Mouse (Mus musculus): ENCODE data around the gene Olfr523.

Olfr523 gene

GRCm38 (mm10) chr7:140180692-140181091 is 7.7 kb downstream of the Olfr523 start:
- DNase-seq (ENCODE audit: low spot score), result no peak

GRCm38 (mm10) chr7:140184206-140184605 is 11.2 kb downstream of the Olfr523 start:
- DNase-seq (ENCODE audit: low spot score), result no peak

DNA sequence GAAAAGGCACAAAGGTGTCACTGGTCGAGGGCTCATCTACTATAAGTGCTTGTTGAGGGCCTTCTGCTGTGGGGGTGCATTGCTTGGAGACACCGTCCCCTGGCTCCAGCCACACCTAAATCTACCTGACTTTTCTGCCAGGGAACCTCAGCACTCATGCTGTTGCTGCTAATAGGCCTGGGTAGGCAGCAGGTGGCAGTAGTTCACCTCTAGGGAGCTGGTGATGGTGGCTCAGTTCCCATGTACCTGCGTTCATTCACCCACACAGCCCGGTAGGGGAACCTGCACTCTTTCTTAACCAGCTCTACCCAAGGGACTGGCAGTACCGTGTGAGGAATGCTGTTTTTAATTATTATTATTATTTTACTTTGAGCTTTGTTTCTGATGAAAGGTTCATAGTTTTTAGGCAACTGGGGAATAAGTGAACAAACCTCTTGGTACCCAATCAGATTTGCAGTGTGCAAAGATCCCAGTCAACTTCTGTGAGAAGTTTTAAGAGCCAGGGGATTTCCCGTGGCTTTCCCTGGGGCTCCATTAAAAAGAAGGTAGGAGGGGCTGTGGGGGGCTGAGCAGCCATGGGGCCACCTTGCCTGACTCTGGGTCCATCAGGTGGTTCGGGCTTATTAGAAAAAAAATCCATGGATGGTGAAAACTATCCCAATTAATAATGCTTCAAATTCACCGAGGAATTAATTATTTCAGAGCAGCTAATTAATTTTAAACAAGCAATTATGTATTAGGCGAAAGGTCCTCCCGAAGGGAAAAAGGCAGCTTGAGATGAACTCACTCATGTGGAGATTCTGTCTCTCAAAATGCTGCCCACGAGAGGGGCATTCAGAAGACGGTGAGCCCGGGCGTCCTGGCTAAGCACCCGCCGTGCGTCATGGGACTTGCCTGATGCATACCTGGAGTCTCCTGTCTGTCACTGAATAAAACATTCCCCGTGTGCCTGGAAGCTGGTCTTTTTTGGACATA is 13.9 kb downstream of the Olfr523 start:
- peak; percentile 13 for DNase-seq (ENCODE audit: low spot score)

DNA sequence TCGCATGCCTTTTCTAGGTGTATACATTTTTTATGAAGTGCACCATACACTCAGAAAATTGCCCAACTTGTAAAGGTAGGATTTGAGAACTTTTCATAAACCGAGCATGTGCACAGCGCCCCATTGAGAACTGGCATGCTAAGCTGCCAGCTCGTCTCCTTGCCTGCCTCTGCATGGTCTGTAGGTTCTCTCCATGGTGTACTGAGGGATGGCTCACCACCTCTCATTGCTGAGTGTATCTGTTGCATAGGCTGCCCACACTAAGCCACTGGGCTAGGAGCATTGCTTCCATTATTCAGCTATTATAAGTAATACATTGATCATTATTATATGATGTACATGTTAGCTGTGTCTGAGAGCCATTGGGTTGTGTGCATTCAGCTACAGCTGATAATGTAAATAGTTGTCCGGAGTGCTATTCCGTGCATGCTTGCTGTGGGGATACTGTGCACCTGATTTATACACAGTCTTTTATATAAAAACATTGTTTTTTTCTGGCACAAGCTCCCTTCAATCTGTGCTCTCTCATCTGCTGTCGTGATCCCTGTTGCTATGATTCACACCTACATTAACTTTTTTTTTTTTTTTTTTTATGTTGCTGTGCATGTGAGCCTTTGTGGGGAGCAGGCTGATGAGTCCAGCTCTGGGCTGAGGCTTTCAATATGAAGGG is 14.8 kb downstream of the Olfr523 start:
- no peak for DNase-seq (ENCODE audit: low spot score)

GRCm38 (mm10) chr7:140188391-140189328 is 15.6 kb downstream of the Olfr523 start:
- DNase-seq (ENCODE audit: low spot score), result peak; percentile 69

DNA sequence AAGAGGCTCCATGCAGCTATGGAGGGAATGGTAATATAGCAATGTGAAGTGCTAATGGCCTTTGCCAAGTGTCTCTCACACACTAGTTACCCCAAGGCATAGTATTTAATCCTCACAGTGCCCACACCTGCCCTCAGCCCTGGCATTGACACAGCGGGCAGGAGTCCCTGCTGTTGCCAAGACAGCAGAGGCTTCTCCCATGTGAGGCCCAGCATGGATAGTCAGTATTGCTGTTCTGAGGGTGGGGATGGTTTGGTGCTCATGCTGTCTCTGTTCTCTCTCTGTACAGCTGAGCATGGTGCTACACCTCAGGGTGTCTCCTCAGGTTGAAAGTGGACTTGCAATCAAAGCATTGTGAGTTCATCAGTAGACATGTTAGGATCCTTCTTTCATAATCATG is 17.4 kb downstream of the Olfr523 start:
- no peak for DNase-seq (ENCODE audit: low spot score)

GRCm38 (mm10) chr7:140192445-140192844 is 19.4 kb downstream of the Olfr523 start:
- no peak for DNase-seq (ENCODE audit: low spot score)

DNA sequence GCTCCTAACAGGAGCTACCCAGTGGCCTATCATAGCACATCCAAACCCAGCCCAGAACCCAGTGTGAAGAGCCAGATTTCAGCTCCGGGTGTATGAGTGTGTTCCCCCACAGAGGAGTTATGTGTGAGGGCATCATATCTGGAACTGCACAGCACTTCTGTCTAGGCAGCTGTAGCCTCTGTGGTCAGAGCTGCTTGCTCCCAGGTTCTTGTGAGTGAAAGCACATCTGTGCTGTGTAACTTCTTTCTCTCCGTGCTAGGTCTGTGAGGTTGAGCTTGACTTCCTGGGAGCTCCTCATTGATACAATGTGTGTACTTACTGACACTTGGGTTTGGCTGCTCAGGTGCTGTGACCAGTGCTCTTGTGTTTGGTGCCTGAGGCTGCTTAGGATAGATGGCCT is 19.8 kb downstream of the Olfr523 start:
- DNase-seq (ENCODE audit: low spot score), result no peak

DNA sequence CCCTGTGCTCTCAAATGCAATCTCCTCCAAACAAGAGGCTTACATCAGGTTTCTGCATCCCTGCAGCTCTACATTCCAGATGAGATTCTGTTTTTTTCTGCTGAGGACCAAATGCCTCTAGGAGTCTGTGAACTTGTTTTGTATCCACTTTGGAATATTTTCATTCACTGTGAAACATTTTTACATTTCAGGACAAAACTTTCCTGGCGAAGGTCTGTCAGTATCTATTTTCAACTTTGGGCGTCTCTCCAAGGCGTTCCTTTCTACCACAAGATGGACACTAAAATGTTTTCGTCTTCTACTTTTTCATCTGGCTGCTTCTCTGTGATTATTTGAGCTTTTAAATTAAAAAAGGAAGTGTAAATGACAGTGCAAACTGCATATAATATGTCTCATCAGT is 21.0 kb downstream of the Olfr523 start:
- no peak for DNase-seq (ENCODE audit: low spot score)

DNA sequence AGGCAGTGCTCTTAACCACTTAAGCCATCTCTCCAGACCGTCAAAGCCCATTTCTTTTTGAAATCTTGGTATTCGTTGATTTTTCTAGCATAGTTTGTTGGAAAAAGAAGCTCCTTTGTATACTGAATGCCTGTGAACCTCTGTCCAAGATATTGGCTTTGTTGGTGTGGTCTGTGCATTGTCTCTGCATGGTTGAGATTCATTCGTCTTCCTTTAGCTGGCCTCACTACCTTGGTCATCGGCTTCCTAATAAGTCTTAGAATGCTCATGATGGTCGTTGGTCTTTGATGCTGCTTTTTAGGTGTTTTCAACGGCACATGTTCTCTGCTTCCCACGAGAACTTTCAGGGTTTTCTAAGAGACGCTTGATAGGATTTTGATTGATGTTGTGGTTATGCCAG is 23.0 kb downstream of the Olfr523 start:
- DNase-seq (ENCODE audit: low spot score), result no peak

DNA sequence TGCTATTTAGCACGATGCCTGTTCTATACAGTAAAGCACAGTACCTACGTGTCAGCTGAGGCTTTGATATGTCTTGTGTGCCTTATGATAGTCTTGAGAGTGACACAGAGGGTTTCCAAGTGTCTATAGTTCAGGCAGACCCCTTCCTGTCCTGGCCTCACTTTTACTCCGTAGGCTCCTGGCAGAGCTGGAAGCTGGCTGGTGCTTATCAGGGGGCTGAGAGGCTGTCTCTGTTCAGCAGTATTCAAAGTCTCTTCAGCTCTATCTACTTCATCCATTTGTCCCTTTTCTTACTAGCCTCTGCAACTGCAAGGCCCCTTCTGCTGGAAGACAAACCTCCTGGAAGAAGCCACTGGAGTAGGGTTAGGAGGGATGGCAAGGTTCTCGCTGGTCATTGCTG is 28.1 kb downstream of the Olfr523 start:
- no peak for DNase-seq (ENCODE audit: low spot score)

GRCm38 (mm10) chr7:140205864-140206263 is 32.8 kb downstream of the Olfr523 start, which contains the start of gene Olfr524:
Gene Olfr524, minus strand, starts transcription at chr7:140205964.
- DNase-seq (ENCODE audit: low spot score), result no peak

DNA sequence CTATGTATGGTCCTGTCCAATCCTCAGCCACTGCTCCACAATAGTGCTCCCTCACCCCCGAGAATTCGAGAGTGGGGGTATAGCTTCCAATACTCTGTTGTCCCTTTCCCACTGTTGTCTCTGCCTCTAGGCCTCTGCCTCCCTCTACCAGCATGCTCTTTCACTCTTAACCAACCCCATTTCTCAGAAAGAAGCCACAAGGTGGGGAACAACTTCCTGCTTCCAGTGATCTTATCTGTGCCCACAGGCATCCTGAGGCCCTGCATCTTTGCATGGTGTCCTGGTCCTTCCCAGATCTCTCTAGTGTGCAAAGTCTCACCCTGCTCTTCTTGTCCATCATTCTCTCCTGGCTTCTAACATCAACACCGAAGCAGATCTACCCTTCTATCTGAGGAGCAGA is 33.9 kb downstream of the Olfr523 start:
- DNase-seq (ENCODE audit: low spot score), result no peak

DNA sequence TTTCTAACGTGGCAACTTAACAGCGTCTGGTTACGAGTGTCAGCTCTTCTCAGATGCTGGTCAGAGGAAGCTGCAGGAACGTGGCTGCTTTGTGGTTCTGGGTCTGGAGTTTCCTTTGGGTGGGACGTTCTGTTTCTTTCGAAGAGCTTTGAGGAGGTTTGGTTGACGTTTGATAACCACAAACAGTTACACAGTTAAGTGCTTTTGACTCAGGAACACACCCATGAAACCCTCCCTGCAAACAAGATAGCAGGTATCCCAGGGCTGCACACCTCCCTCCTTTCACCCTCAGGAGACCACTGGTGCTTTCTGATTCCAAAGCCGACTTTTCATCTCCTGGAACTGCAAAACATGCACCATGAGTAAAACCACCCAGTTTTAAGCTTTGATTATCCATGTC is 35.1 kb downstream of the Olfr523 start:
- no peak for DNase-seq (ENCODE audit: low spot score)

DNA sequence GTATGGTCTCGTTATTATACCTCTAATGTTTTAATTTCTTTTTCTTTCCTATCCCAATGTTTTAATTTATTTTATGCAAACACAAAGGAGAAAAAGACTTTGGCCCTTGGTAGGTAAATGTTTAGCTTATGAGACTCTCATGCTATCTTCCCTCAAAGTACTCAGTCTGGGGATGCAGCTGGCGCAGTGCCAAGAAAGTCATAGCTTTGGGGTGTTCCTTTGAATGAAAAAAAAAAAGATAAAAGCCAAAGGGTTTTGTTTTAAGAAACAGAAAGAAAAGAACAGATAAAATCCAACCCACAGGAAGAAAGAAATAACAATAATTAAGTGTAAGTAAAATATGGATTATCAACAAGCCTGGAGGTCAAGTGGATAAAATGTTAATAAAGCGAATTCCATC is 35.7 kb downstream of the Olfr523 start:
- DNase-seq (ENCODE audit: low spot score), result no peak

GRCm38 (mm10) chr7:140213841-140214240 is 40.8 kb downstream of the Olfr523 start:
- DNase-seq (ENCODE audit: low spot score), result no peak

DNA sequence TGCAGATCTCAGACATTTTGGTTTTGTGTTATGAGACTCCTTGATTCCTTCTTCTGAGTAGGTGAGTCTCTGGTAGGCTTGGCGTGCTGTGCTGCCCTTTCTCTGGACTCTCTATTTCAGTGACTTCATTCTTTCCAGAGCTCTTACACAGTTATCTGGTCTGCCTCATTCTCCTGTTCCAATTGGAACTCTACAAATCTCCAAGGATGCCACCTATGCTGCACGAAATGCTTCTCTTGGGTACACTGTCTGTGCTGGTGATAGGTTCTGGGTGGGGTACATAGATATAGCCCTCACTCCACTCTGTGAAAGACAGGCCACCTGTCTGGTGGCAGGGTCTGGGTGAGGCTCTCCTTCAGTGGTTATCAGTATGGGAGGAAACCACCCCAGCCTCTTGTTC is 45.0 kb downstream of the Olfr523 start, which contains the start of gene Cd163l1:
TSS of gene Cd163l1 (plus strand) at position 301 of the 400 bp plus-strand sequence.
- DNase-seq (ENCODE audit: low spot score), result no peak

DNA sequence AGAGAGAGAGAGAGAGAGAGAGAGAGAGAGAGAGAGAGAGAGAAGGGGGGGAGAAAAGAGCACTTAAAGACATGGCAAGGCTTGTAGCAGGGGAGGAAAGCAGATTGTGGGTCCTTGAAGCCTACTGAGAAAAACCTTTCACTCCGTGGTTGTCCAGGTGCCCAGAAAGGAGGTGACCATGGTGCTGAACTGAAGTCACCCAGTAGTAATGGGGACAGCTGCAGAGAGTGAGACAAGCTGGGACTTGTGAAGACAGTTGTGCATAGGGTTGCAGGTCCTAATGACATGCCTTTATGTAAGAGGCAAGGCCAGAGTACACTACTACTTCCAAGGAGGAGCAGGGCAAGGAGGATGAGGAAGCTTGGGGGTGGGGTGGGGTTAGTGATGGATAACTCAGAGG is 46.3 kb downstream of the Olfr523 start:
- peak; percentile 12 for DNase-seq (ENCODE audit: low spot score)

DNA sequence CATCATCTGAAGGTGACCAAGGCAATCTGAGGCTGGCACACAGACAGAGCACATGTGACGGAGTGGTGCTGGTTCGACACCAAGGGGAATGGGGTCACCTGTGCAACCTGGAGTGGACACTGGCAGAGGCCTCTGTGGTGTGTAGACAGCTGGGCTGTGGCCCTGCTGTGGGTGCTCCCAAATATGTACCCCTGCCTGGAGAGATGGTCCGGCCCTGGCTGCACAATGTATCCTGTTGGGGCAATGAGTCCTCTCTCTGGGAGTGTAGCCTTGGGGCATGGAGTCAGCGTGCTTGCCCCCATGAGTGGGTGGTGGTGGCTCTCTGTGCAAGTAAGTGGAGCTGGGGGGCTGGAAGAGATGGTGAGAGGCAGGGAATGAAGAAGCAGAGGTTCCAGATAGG is 47.4 kb downstream of the Olfr523 start:
- DNase-seq (ENCODE audit: low spot score), result no peak

GRCm38 (mm10) chr7:140224209-140224608 is 51.2 kb downstream of the Olfr523 start:
- DNase-seq (ENCODE audit: low spot score), result no peak

Measured in embryo, embryonic 10.5 days (tissue).